Mouse (Mus musculus): ENCODE results near the gene Mindy4b-ps.

The Mindy4b-ps gene

DNA sequence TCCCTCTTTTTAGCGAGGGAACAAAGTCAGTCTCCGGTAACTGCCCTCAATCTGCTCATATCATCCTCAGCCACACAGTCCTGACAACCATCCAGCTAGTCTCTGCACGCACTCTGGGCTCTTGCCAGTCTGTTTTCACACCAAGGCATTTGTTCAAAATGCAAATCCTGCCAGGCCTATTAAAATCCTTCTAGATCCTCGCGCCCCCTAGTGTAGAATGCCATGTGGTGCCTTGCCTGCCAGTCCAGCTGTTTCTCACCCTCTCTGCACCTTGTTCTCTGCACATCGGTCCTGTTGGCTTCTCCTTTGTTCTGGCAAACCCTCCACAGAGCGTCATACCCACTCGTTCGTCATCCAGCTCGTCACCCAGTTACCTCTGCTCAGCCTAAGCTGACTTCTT is 36.2 kb downstream of the Mindy4b-ps start:
- in situ Hi-C loops (cut with MboI, MseI) = no loop called here

- in situ Hi-C loops (cut with MboI, MseI) = loop anchor here (5.0 kb wide), 1 partner anchor 127 kb away; no protein-coding TSS in a partner anchor
Measured at GRCm38 (mm10) chr3:58784219-58785092, 37.7 kb downstream of the Mindy4b-ps start.

DNA sequence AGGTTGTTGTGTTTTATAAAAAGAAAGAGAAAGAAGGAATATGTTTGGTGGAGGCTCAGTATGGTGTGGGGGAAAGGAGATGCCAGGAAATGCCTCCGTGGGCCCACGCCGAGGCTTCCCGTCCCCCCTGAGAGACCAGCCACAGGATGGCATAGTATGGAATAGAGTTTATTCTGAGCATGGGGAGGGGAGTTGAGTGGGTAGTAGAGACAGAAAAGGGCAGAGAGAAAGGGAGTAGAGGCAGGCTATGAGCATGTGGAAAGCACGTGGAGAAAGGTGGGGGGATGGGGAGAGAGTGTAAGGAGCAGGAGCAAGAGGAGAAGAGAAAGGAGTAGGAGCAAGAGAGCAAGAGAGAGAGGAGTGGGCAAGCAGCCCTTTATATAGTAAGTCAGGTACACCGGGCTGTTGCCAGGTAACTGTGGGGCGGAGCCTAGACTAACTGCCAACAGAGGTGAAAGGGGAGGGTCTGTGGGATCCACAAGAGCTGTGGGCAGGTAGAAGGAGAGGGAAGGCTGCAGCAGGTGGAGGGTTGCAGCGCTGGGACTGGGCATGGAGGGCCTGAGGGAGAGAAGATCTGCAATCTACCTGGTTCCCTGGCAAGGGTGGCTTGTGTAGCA is 38.4 kb downstream of the Mindy4b-ps start:
- in situ Hi-C loops (cut with MboI, MseI) = loop anchor here (5.0 kb wide), 1 partner anchor 126 kb away; no protein-coding TSS in a partner anchor

GRCm38 (mm10) chr3:58756429-58756828 is 65.7 kb downstream of the Mindy4b-ps start:
- in situ Hi-C loops (cut with MboI, MseI) = no loop called here

DNA sequence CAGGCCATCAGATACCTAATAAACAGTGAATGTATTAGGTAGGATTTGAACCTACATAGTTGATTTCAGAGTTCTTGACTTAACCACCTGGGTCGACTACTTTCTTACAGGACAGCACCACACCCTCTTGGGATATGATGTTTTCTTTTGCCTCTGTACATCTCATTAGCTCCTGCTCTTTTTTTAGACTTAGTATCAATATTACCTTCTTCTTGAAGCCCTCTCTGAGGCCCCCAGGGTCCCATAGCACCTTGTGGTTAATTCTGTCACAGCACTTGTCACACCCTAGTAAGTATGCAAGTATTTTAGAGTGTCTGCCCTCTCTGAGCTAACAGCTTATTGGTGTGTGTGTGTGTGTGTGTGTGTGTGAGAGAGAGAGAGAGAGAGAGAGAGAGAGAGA is 66.3 kb downstream of the Mindy4b-ps start:
- in situ Hi-C loops (cut with MboI, MseI) = no loop called here

GRCm38 (mm10) chr3:58754361-58754760 is 67.8 kb downstream of the Mindy4b-ps start:
- in situ Hi-C loops (cut with MboI, MseI) = no loop called here

DNA sequence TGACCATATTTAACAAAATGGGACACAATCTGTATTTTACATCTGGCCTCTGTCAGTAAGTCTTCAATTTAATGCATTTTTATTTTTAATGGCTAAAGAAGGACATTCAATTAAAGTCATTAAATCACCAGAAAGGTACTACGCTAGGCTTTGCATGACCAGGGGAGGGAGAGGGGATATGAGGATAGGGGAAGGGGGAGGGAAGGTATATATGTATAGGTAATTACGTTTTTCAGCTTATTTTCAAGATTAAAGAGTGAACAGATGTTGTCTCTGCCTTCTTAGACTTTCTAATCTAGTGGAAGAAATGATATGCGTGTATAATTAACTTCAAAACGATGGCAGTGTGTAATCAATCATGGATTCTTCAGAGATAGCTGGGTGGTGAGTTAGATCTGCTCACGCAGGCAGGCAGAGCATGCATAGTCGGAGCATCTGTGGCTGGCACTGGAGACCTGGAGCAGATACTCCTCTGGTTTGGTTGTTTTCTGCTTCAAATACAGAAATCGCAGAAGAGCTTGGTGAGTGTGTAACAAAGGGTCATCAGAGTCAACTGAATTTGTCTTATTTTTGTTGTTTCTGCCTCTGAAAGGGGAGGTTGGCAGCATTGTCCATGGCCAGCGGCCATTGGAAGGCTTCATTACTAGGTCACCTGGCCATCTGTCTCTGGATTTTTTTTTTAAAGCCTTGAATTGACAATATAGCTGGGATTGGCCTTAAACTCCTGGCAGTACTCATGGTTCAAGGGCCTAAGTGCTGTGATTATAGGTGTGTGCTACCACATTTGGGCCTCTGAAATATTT is 70.1 kb downstream of the Mindy4b-ps start:
- in situ Hi-C loops (cut with MboI, MseI) = no loop called here

- in situ Hi-C loops (cut with MboI, MseI) = loop anchor here (25.0 kb wide), 1 partner anchor 1111 kb away; no protein-coding TSS in a partner anchor
Measured at GRCm38 (mm10) chr3:58748724-58749123, 73.4 kb downstream of the Mindy4b-ps start.

GRCm38 (mm10) chr3:58747924-58748323 is 74.2 kb downstream of the Mindy4b-ps start:
- in situ Hi-C loops (cut with MboI, MseI) = loop anchor here (25.0 kb wide), 1 partner anchor 1111 kb away; no protein-coding TSS in a partner anchor

DNA sequence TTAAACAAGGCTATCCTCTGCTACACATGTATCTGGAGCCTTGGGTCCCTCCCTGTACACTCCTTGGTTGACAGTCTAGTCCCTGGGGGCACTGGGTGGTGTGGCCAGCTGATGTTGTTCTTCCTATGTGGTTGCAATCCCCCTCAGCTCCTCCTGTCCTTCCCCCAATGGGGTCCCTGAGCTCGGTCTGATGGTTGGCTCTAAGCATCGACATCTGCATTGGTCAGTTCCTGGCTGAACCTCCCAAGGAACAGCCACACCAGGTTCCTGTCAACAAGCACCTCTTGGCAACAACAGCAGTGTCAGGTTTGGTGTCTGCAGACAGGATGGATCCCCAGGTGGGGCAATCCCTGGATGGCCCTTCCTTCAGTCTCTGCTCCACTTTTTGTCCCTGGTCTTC is 82.6 kb downstream of the Mindy4b-ps start:
- in situ Hi-C loops (cut with MboI, MseI) = loop anchor here (25.0 kb wide), 1 partner anchor 1102 kb away; no protein-coding TSS in a partner anchor
